Mouse (Mus musculus) cerebellum, postnatal 4 days (tissue): Measurements from ENCODE around the gene Cyp2b10.
"Not testable (repeated sequence)": the region's sequence is repeated elsewhere in the genome, so short reads cannot be mapped to it uniquely, and the experiment has no call there.

Experiments used
- DNase-seq, 2 experiments: peaks; one replicate each; pipeline ENCODE4 v3.0.0; 2022; ENCODE audit warnings: low spot score in 2 of 2, mixed read lengths in 1 of 2

The Cyp2b10 gene

DNA sequence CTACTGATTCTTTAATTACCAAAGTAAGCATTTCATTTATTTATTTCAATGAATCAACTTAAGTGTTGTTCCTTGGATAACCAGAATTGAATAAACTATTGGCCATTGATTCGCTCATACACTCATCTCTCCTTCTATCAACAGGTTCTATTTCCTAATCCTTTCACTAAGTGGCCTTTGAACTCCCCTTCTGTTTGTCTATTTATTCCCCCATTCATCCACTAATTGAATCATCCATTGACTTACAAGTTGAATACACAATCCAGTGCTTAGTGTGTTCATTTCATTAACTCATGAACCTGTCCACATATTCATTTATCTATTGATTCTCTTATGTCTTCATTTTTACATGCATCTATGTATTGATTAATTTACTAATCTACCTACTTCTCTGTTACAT, 18.7 kb downstream of the Cyp2b10 start:
- DNase-seq: no peak

DNA sequence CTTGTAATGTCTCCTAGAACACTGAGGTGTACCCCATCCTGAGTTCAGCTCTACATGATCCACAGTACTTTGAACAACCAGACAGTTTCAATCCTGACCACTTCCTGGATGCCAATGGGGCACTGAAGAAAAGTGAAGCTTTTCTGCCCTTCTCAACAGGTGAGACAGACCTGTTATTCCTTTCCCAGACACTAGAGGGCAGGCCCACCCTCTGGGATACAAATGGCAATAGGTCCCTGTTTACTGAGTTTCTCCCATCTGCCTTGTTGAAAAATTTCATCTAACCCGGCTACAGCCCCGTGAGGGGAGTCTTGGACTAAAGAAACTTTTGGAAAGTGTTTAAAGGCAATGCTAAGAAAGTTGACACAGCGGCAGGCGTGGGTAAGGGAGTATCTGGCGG, 19.9 kb downstream of the Cyp2b10 start:
- DNase-seq: not testable (repeated sequence)

DNA sequence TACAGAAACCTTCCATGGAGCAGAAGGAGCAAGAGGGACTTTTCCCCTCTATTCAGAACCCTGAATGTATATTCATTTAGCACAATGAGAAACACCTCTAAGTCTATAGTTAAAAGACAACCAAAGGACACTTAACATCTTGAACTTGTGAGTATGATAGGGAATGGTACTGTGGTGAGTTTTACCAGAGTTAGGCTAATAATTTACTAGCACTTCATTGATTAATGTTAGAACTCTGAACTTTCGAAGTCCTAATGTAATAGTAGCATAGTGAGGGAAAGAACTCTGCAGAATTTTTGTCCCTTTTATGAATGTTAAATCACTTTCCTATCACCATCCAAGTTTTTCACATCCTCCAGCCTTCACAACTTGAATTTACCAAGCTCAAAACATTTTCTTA, 22.0 kb downstream of the Cyp2b10 start:
- no peak for DNase-seq

DNA sequence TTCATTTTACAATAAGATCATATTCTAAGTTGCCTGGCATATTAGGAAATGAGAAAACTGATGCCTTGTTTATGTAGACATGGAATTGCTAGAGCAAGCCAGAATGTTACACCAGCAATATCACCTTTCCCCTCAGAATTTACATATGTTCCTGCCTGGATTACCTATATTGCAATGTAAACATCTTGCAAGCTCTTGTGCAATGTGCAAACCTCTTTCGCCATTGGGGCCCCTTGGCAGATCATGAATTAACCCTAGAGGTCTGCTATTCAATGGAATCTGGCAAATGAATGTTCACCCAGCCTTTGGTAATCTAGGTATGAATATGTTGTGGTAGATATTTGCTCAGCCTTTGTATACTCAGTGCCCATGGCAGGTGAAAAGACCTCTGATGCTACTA, 47.9 kb downstream of the Cyp2b10 start:
- DNase-seq: no peak
